Comparison of ENCODE assay signal across 11 mouse cellular contexts in genomic region chr14:121061686-121062085, GRCm38 (mm10). TPM values are rescaled to one million over a fixed set of nuclear protein-coding genes. Genes with fewer than 3 reads are reported as not detected.
A peak's percentile ranks its signal among the peaks of the same experiment; 100 is the strongest.
DNase-seq lines count a peak whose midpoint lies in the region; ATAC-seq lines count a peak whose summit lies in the region.
"Had no signal": no experiment of that assay in that cellular context is flagged by ENCODE, and none has a peak within 500 bp of the region (broad histone marks: within the 10 kb centered on the region; RNA-seq: fewer than 3 reads in every experiment).

No protein-coding gene starts in this region.

- no peak overlapping the region for H3K4me3 ChIP-seq in liver, embryonic 15.5 days (replicated peaks)
- H3K4me3 ChIP-seq in forebrain, embryonic 16.5 days (replicated peaks; ENCODE audit: low read length), result no peak overlapping the region
- no peak overlapping the region for H3K4me3 ChIP-seq in hindbrain, embryonic 14.5 days (replicated peaks; ENCODE audit: low read length)
- H3K4me3 ChIP-seq: erythroblast, embryonic 14.5 days had no signal

- no peak overlapping the region for H3K4me2 ChIP-seq in liver, embryonic 15.5 days
- H3K4me2 ChIP-seq in forebrain, embryonic 16.5 days (ENCODE audit: low read length), result peak overlapping the region; percentile 20
- H3K4me2 ChIP-seq in hindbrain, embryonic 14.5 days (replicated peaks), result no peak overlapping the region

- no peak for ATAC-seq in liver, embryonic 15.5 days (ENCODE audit: insufficient read depth)
- no peak for ATAC-seq in forebrain, embryonic 16.5 days
- ATAC-seq in hindbrain, embryonic 14.5 days (ENCODE audit: low FRiP score), result no peak

- H3K36me3 ChIP-seq in liver, embryonic 15.5 days (replicated peaks), result 0 out of 2 replicates have a peak, but pooled peaks cover 3% of the 10 kb centered on the region
- no peaks in the 10 kb centered on the region for H3K36me3 ChIP-seq in forebrain, embryonic 16.5 days (ENCODE audit: control insufficient read depth, insufficient read depth)
- no peaks in the 10 kb centered on the region for H3K36me3 ChIP-seq in hindbrain, embryonic 14.5 days (replicated peaks; ENCODE audit: control insufficient read depth, insufficient read depth)

- no peak for DNase-seq in liver
- no peak for DNase-seq in hindbrain, embryonic 14.5 days (ENCODE audit: low spot score)
- DNase-seq in skeletal muscle tissue, adult 2 months (ENCODE audit: low read depth, low spot score), result peak; percentile 61
- no peak for DNase-seq in frontal cortex, postnatal 10 days (ENCODE audit: low spot score in 2 of 2)
- DNase-seq in right cerebral cortex, adult 18-20 months, result no peak
- no peak for DNase-seq in right cerebral cortex, postnatal 4 days
- DNase-seq: thymus, postnatal 14 days had no signal

- H3K9ac ChIP-seq in liver, embryonic 15.5 days, result no peak overlapping the region
- no peak overlapping the region for H3K9ac ChIP-seq in forebrain, embryonic 16.5 days (replicated peaks; ENCODE audit: low read depth, low read length)
- no peak overlapping the region for H3K9ac ChIP-seq in hindbrain, embryonic 14.5 days
- H3K9ac ChIP-seq: liver, embryonic 14.5 days had no signal

- 0 out of 2 replicates have a peak overlapping the region, but pooled peaks have one; percentile 29 for H3K27ac ChIP-seq in liver, embryonic 15.5 days (replicated peaks)
- H3K27ac ChIP-seq in forebrain, embryonic 16.5 days (ENCODE audit: low read length), result peak overlapping the region; percentile 77
- peak overlapping the region; percentile 74 for H3K27ac ChIP-seq in hindbrain, embryonic 14.5 days
- H3K27ac ChIP-seq: liver, embryonic 14.5 days had no signal

- H3K9me3 ChIP-seq in liver, embryonic 15.5 days (replicated peaks), result no peaks in the 10 kb centered on the region
- H3K9me3 ChIP-seq in forebrain, embryonic 16.5 days (ENCODE audit: control insufficient read depth, low read length), result no peaks in the 10 kb centered on the region
- no peaks in the 10 kb centered on the region for H3K9me3 ChIP-seq in hindbrain, embryonic 14.5 days (ENCODE audit: control insufficient read depth, low read length)

- WGBS in liver, embryonic 15.5 days (ENCODE audit: insufficient replicate concordance), result 55% methylated on average over 4 of the region's 4 CpGs
- WGBS in forebrain, embryonic 16.5 days, result 60% methylated on average over 4 of the region's 4 CpGs
- 62% methylated on average over 4 of the region's 4 CpGs for WGBS in hindbrain, embryonic 14.5 days

- H3K27me3 ChIP-seq in liver, embryonic 15.5 days, result no peaks in the 10 kb centered on the region
- no peaks in the 10 kb centered on the region for H3K27me3 ChIP-seq in forebrain, embryonic 16.5 days (replicated peaks; ENCODE audit: control insufficient read depth, insufficient read depth, low read length)
- H3K27me3 ChIP-seq in hindbrain, embryonic 14.5 days (ENCODE audit: control insufficient read depth, insufficient read depth, low read length), result no peaks in the 10 kb centered on the region

- H3K4me1 ChIP-seq in liver, embryonic 15.5 days (replicated peaks), result peaks cover 9% of the 10 kb centered on the region; the same call in 1 of the 2 replicates
- H3K4me1 ChIP-seq in forebrain, embryonic 16.5 days (replicated peaks; ENCODE audit: control insufficient read depth, insufficient read depth, low read length), result peaks cover 50% of the 10 kb centered on the region
- peaks cover 25% of the 10 kb centered on the region for H3K4me1 ChIP-seq in hindbrain, embryonic 14.5 days (replicated peaks; ENCODE audit: control insufficient read depth, insufficient read depth, low read length)

RNA-seq across cellular contexts. Expression of gene Farp1, which starts 26.7 kb away (rescaled TPM):
- 3.2 and 3.8 TPM in 2 replicates for polyA plus RNA-seq in liver, embryonic 15.5 days (2015; fragmentation: Nextera tagmentation; extraction: Ambion mirVana)
- polyA plus RNA-seq in forebrain, embryonic 16.5 days (2015; fragmentation: Nextera tagmentation; extraction: Ambion mirVana), result 35.4 and 43.6 TPM in 2 replicates
- 44.6 and 45.2 TPM in 2 replicates for polyA plus RNA-seq in hindbrain, embryonic 14.5 days (2014; fragmentation: Nextera tagmentation; extraction: Ambion mirVana)
- polyA plus RNA-seq: erythroblast, embryonic 14.5 days had no signal
